Mouse (Mus musculus) testis, postnatal 10 days (tissue): ENCODE results near the gene Abt1.

ENCODE experiments used
- DNase-seq: peaks from one replicate; pipeline ENCODE4 v3.0.0; 2021; ENCODE audit warnings: low spot score

Gene Abt1

GRCm38 (mm10) chr13:23423286-23424051, at the start of gene Abt1:
Gene Abt1 (minus strand): TSS chr13:23423866.
- peak; percentile 98 for DNase-seq

- DNase-seq: peak; percentile 50
Observed at GRCm38 (mm10) chr13:23466911-23467310, 43.2 kb upstream of the Abt1 start.

GRCm38 (mm10) chr13:23466306-23466705, 42.6 kb upstream of the Abt1 start:
- DNase-seq: no peak

DNA sequence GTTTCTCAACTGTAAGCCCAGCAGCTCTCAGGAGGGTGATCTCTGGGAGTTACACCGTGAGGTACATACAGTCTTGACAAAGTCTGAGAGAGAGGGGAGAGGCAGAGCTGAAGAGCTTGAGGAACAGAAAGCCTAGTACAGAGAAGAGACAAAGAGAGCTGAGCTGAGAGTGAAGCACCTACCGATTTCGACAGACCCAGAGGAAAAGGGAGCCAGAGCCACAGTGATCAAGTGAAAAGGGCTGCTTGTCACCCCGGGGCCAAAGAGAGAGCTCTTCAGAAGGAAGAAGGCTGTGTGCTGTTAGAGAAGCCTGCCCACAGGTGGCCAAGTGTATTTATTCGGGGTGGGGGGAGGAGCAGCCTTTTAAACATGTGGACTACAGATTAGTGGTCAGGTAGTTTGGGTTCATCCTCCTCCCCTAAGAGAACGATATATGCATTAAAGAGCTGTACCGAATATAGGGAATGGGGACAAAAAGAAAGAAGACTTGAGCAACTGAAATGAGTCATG, 42.0 kb upstream of the Abt1 start, which contains the start of gene Btn1a1:
Btn1a1 (minus strand) TSS at position 302 of the 510 bp plus-strand sequence.
- DNase-seq: no peak

DNA sequence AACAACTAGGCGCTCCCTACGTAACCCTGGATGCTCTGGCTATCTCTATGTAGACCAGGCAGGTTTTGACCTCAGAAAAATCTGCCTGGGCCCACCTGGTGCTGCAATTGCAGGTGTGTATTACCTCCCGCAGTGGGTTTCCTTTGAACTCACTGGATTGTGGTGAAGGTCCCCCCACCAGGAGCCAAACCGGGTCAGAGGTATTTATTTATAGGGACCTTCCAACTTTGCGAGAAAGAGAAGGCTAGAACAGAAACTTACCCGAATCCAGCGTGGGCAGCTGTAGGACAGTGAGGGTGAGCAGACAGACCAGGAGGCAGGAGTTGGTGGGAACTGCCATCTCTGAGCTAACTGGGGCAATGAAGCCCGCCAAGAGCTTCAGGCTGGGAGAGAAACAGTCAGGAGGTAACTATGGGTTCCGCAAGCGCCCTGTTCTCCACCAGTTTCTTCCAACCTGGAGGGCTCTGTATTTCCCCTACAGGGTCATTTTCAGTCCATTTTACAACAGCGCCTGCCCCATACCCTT, 41.2 kb upstream of the Abt1 start:
- no peak for DNase-seq

DNA sequence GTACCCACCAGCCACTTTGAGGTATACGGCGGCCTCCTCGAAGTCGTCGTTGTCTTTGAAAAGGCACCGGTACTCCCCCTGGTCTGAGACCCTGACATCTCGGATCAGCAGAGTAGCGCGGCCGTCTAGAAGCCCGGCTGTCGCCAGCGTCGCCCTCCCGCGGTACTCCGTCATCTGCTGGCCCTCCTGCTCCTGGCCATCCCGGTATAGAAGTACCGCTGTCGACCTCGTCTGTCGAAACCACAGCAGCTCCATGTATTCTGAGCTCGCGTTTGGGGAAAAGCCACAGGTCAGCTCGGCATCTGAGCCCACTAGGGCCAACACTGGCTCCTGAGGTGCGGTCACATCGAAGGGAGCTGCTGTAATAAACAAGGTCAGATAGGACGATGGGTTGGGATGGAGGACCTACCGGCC, 40.6 kb upstream of the Abt1 start:
- DNase-seq: peak; percentile 49

DNA sequence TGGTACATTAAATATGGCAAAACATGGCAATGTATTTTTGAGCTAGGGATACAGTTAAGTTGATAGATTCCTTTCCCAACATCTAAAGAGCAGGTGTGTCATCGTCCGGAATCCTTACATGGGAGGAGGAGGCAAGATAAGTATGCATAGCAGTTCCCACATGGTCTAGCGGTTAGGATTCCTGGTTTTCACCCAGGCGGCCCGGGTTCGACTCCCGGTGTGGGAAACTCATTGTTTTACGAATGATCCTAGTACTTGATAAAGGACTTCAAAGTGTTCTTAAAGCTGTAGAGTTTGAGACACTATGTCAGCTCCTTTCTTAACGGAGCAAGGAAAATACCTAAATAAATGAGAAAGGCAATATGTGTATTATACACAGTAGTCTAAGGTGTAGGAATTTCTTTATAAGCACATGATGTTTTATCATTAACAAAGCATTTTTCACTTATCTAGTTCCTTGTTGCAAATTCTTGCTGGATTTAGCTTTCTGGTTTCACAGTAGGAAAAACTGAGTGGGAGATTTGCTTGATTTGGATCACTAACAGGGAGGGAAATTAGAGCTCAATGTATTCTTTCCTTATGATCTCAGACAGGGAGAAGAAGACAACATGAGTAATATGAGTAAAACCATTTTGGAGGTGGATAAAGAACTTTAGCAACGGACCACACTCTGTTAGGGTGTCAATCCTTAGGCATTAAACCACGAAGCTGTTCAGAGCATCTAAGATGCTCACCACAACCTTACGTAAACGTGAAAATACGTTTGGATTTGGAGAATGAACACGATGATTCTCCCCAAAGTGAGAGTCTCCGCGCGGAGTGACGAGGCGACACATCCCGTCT, 39.9 kb upstream of the Abt1 start:
- peak; percentile 49 for DNase-seq

GRCm38 (mm10) chr13:23462669-23463068, 39.0 kb upstream of the Abt1 start:
- no peak for DNase-seq

GRCm38 (mm10) chr13:23462063-23462462, 38.4 kb upstream of the Abt1 start:
- no peak for DNase-seq

GRCm38 (mm10) chr13:23459264-23459846, 35.7 kb upstream of the Abt1 start:
- DNase-seq: no peak

GRCm38 (mm10) chr13:23453926-23454325, 30.3 kb upstream of the Abt1 start:
- peak; percentile 41 for DNase-seq

DNA sequence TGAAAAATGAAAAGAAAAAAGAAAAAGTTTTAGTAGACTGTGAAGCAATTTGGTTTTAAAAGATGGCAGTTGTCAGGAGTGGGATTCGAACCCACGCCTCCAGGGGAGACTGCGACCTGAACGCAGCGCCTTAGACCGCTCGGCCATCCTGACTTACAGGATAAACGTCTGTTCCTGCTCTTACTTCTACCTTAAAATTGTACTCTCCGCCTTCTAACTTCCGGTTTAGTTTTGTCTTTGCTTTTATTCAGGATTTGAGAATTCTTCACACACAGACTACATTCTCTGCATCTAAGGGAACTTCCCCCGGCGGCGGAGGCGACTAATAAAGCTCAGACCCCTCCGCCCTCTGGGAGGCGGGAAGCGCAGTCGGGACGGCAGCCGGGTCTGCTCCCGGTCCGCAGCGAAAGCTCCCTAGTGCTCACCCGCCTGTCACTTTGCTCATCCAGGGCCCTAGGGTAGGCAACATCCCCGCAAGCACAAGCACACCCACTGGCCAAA, 29.7 kb upstream of the Abt1 start:
- peak; percentile 79 for DNase-seq

DNA sequence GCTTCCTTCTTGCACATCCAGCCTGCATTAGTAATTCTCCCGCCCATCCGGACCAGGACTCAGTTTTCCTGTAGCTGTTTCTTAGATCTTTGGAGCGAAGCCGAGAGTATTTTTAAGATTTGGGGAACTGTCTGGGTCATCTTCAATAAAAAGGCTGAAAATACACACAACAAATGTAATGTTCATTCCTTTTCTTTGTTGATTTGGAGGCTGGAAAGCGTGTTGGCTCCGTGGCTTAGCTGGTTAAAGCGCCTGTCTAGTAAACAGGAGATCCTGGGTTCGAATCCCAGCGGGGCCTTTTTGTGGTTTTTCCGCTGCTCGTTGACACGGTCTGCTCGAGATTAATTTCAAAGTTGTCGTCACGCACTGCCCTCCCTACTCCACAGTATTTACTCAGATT, 26.7 kb upstream of the Abt1 start:
- peak; percentile 85 for DNase-seq

DNA sequence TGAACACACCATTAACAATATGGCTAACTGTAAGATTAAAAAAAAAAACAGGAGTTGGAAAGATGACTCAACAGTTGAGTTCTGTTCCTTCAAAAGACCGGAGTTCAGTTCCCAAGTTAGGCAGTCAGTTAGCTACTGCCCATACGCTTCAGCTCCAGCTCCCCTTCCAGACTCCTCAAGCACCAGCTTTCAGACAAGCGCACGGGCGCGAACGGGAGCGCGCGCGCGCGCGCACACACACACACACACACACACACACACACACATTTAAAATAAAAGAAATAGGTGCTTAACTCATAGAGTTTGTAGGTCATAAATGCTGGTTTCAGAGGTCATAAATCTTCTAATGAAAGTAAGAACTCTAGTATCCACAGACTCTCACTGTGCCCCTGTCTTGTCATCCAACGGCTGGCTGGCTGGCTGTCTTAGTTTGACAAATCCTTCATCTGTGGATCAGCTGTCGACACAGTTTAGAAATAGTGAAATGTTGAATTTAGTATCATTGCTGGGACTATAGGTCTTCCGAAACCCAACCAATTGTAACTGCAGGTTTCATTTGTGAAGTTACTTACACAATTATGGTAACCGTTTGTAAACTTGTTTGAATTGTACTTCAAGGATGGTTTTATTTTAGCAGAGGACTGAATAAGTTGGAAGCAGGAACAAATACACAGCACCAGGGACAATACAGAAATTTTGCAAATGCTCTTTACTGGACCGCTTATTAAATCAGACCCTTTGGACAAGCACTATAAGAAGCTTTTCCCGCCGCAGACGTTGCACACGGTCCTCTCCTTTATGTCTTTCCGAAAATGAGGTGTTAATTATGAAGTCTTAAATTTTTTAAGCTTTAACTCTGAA, 25.8 kb upstream of the Abt1 start:
- DNase-seq: peak; percentile 69

GRCm38 (mm10) chr13:23448758-23449157, 25.1 kb upstream of the Abt1 start:
- no peak for DNase-seq

DNA sequence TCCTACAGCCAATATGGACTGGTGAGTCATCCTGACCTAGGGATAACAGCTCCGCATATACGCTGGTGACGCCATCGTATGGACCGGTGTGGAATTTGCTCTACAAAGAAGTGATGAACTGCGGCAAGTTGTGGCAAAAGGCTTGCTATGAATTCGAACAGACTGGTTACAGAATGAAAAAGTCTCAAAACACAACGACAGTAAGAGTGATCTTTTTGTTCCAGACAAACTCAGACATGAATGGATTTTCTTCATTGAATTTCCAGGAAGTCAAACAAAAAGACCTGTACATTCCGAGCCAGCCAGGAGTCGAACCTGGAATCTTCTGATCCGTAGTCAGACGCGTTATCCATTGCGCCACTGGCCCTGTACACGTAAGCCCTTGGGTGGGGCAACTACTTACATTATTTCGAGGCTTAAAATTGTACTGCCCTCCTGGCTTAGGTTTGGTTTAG, 22.9 kb upstream of the Abt1 start:
- peak; percentile 86 for DNase-seq

GRCm38 (mm10) chr13:23445561-23446320, 22.1 kb upstream of the Abt1 start:
- peak; percentile 94 for DNase-seq

DNA sequence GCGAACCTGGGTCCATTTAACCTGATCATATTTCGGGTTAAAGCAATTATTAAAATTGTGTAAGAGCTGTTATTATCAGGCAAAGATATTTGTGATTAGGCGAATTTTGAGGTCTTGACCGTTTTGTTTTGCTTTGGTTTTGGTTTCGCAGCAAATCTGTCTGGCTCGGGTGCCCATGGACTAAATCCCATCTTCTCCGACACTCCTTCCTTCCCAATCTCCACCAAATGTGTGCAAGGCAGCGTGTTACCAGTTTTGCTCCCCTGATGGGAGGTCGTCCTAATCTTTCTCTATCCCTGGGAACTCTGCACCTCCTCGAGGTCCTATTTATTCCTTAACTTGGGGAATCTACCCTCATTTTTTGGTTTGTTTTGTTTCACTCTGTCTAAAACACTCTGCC, 21.5 kb upstream of the Abt1 start:
- DNase-seq: no peak

DNA sequence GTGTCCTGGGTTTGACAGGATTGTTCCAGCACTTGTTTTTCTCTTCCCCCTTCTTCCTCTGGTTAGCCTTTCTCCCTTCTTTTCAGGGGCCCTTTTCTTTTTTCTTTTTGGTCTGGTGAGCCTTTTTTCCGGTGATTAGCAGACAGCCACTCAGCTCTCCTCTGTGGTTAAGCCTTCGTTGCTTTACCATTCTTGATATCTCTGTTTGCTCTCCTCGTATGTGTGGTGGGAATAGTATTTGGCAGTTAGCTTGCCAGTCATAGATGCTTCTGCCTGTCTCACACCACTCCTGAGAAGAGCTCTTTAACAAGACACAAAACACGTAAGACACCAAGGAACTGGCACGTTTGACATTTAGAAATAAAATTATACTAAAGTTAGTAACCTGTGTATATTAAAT, 20.8 kb upstream of the Abt1 start:
- DNase-seq: no peak

DNA sequence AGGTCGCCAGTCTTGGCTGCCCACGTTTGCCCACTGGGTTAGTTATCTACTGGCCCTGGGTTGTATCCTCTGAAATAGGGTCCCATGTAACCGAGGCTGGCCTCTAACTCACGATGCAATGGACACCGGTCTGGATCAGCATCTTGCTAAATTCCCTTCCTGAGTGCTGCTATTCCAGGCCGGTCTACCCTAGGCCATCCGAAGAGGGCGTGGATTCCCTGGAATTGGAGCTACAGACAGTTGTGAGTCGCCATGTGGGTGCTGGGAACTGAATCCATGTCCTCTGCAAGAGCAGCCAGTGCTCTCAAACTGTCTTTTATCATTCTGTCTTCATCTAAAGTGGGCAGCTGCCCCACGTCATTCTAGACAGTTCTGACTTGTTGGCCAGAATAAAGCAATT, 16.2 kb upstream of the Abt1 start:
- DNase-seq: no peak
